Mouse (Mus musculus) Patski (cell line): ENCODE measurements at regions not wholly inside any gene's neighbourhood (a gene's known extent, or its start where the extent isn't known, plus 50 kb on each side); places are given as distances from the start of the nearest gene placed in this dataset.

ENCODE experiments used
- ATAC-seq: fragments of 100-300 bp; one replicate; pipeline ENCODE4 v1.8.0; 2021
- CTCF ChIA-PET: fragments of 350-600 bp; sonication (Branson Sonifier 250); formaldehyde crosslinking; loops from one replicate; lab custom pipeline; 2022; ENCODE audit warnings: inconsistent platforms; lab: Charles Lee
- POLR2A ChIA-PET: fragments of 350-600 bp; sonication (Branson Sonifier 250); formaldehyde crosslinking; loops from one replicate; lab custom pipeline; 2022; ENCODE audit warnings: antibody characterized with exemption, inconsistent platforms; lab: Charles Lee
- DNase-seq: peaks from one replicate; pipeline ENCODE4 v3.0.0-alpha.2; 2011; ENCODE audit warnings: low read depth, low spot score
- H3K27me3 ChIP-seq: fragments of 371-371 bp; one replicate; pipeline ENCODE4 v1.5.1; 2021
- CTCF ChIP-seq: fragments of 100-300 bp; IDR thresholded peaks from one replicate; pipeline ENCODE4 v1.5.1; 2021
- in situ Hi-C: fragments of 300-500 bp; cut with MboI; formaldehyde crosslinking; loops from 3 replicates; pipeline ENCODE4 v1.11.1; 2018; ENCODE audit warnings: low pct_unique_long_range_greater_than_20kb, mixed read lengths

DNA sequence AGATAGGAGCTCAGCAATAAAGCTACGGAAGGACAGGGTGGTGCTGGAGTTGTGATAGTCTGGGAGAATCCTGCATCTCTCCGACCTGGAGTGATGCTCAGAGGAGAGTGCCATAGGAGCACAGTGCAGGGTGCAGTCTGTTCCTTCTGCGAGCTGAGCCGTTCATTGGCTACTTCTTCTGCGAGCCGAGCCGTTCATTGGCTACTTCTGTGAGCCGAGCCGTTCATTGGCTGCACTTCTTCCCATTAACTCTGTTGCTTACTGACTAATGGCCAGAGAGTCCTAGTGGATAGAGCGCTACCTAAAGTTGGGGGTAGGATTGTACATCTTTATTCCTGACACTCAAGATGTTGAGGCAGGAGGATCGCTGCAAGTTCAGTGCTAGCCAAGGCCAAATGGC, 222.3 kb upstream of the Map3k1 start:
- ATAC-seq (no peak), DNase-seq (no peak)
- in situ Hi-C loops = no loop called here
- TF ChIP-seq CTCF = no peak
- ChIA-PET POLR2A (no interaction called here), CTCF (no interaction called here)
- H3K27me3 ChIP-seq = no peaks in the 10 kb centered on the region

- ATAC-seq (no peak), DNase-seq (no peak)
- POLR2A ChIA-PET = no interaction called here
Measured at GRCm38 (mm10) chr13:112031631-112032320, 223.0 kb upstream of the Map3k1 start.

GRCm38 (mm10) chr13:112037731-112038380, 229.1 kb upstream of the Map3k1 start:
- no peaks in the 10 kb centered on the region for H3K27me3 ChIP-seq
- POLR2A ChIA-PET = no interaction called here
- in situ Hi-C loops = no loop called here
- CTCF ChIA-PET = no interaction called here
- TF ChIP-seq CTCF = no peak
- DNase-seq (no peak), ATAC-seq (no peak)

More at GRCm38 (mm10) chr13:112031631-112032320, 223.0 kb upstream of the Map3k1 start:
- in situ Hi-C loops = no loop called here
- no peaks in the 10 kb centered on the region for H3K27me3 ChIP-seq
- no peak for TF ChIP-seq CTCF
- CTCF ChIA-PET = no interaction called here

GRCm38 (mm10) chr13:112038556-112039304, 229.9 kb upstream of the Map3k1 start:
- TF ChIP-seq CTCF = no peak
- no peaks in the 10 kb centered on the region for H3K27me3 ChIP-seq
- DNase-seq (no peak), ATAC-seq (no peak)
- ChIA-PET POLR2A (no interaction called here), CTCF (interaction anchor here (1.4 kb wide), 1 partner anchor 10 kb away, joined by 4 read pairs; no protein-coding TSS in a partner anchor)
- in situ Hi-C loops = no loop called here

- no peaks in the 10 kb centered on the region for H3K27me3 ChIP-seq
- ATAC-seq (peak; percentile 67), DNase-seq (no peak)
- POLR2A ChIA-PET = no interaction called here
- CTCF ChIA-PET = interaction anchor here (1.4 kb wide), 1 partner anchor 11 kb away, joined by 4 read pairs; no protein-coding TSS in a partner anchor
- in situ Hi-C loops = no loop called here
- no peak for TF ChIP-seq CTCF
Measured at GRCm38 (mm10) chr13:112039422-112040145, 230.8 kb upstream of the Map3k1 start.

DNA sequence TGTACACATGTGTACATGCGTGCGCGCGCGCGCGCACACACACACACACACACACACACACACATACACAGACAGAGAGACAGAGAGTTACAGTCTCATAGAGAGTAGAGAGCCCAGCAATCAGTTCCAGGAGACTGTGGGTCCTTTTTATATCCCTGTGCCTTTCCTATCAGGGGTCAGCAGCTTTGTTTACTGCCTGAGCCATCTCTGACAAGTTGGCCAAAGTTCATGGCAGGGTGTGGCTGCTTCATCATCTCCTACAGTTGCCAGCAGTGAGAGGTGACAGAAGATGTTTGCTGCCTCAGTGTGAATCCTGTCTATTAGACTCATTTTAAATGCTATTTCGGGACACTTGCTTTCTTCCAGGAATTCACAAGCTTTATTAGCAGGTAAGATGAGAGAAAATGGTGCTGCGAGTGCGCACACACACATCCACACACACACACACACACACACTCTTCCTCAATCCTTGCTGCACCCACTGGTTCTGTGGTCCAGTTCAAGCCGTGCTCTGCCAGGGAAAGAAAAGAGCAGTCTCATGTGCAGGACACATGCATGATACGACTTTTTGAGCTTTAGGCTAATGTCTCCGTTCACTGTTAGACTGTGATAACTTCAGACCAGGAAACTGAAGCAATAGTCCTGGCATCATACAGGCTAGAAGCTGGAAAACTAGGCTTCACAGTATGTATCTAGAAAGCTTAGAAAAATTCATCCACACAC, 234.9 kb upstream of the Map3k1 start:
- H3K27me3 ChIP-seq = no peaks in the 10 kb centered on the region
- ATAC-seq = no peak
- in situ Hi-C loops = no loop called here
- ChIA-PET CTCF (interaction anchor here (1.4 kb wide), 1 partner anchor 15 kb away, joined by 8 read pairs; no protein-coding TSS in a partner anchor), POLR2A (no interaction called here)
- no peak for DNase-seq
- TF ChIP-seq CTCF = no peak

DNA sequence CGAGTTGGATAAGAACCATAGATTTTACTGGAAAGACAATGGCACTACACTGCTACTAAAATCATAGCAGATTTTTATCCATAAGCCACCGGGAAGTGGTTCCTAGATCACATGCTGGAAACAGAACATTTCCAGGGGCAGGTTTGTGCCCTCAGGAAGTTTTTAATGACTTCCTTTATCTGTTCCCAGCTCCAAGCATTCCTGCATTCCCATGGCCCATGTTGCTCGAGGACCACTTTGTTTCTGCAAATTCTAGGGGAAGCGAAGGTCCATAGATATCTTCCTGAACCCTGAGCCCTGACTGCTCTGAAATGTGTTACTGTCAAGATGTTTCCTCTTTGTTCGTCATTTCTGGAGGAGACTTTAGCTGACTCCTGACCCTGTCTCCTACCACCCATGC, 235.6 kb upstream of the Map3k1 start:
- no peaks in the 10 kb centered on the region for H3K27me3 ChIP-seq
- ChIA-PET CTCF (interaction anchor here (1.0 to 1.6 kb wide), 3 partner anchors 16 to 20 kb away, joined by 3 to 8 read pairs (median 5); no protein-coding TSS in a partner anchor), POLR2A (no interaction called here)
- no peak for ATAC-seq
- in situ Hi-C loops = no loop called here
- TF ChIP-seq CTCF = no peak
- no peak for DNase-seq

GRCm38 (mm10) chr13:112046247-112047211, 237.7 kb upstream of the Map3k1 start:
- CTCF ChIA-PET = interaction anchor here (1.4 kb wide), 1 partner anchor 13 kb away, joined by 3 read pairs; no protein-coding TSS in a partner anchor
- no peak for ATAC-seq
- TF ChIP-seq CTCF = no peak

GRCm38 (mm10) chr13:112047408-112047807, 238.6 kb upstream of the Map3k1 start:
- no peak for TF ChIP-seq CTCF
- H3K27me3 ChIP-seq = no peaks in the 10 kb centered on the region
- CTCF ChIA-PET = interaction anchor here (1.4 kb wide), 1 partner anchor 14 kb away, joined by 3 read pairs; no protein-coding TSS in a partner anchor
- in situ Hi-C loops = no loop called here
- DNase-seq = no peak
- ATAC-seq = no peak
- POLR2A ChIA-PET = no interaction called here

More at GRCm38 (mm10) chr13:112046247-112047211, 237.7 kb upstream of the Map3k1 start:
- H3K27me3 ChIP-seq = no peaks in the 10 kb centered on the region
- POLR2A ChIA-PET = interaction anchor here (0.6 kb wide), 1 partner anchor 95 kb away, joined by 3 read pairs; no protein-coding TSS in a partner anchor
- DNase-seq = no peak
- in situ Hi-C loops = no loop called here
